Mouse (Mus musculus) urinary bladder, postnatal 36 days (tissue): Measurements from ENCODE around the gene Mtor.

Experiments used
- DNase-seq, 2 experiments: peaks; one replicate each; pipeline ENCODE4 v3.0.0; 2022; ENCODE audit warnings: low spot score in 2 of 2, mixed read lengths in 1 of 2

Mtor gene

DNA sequence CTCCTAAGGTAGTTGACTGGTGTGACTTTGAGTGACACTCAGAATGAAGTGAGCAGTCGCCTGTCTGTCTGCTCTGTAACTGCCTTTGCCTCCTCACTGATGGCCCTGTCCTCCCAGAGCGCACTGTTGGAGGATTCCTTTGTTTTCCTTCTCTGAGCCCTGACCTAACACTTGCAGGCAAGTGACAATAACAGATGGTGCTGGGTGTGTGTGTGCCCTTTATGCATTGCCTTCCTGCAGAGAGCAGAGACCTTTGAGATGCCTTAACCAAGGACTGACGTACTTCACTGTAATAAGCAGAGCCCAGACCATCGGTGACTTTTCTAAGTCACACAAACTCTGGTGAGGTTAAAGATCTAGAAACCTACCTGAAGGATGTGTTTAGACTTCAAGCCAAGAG is 82.9 kb downstream of the Mtor start:
- no peak for DNase-seq

GRCm38 (mm10) chr4:148532516-148532915 is 84.1 kb downstream of the Mtor start:
- DNase-seq: no peak

DNA sequence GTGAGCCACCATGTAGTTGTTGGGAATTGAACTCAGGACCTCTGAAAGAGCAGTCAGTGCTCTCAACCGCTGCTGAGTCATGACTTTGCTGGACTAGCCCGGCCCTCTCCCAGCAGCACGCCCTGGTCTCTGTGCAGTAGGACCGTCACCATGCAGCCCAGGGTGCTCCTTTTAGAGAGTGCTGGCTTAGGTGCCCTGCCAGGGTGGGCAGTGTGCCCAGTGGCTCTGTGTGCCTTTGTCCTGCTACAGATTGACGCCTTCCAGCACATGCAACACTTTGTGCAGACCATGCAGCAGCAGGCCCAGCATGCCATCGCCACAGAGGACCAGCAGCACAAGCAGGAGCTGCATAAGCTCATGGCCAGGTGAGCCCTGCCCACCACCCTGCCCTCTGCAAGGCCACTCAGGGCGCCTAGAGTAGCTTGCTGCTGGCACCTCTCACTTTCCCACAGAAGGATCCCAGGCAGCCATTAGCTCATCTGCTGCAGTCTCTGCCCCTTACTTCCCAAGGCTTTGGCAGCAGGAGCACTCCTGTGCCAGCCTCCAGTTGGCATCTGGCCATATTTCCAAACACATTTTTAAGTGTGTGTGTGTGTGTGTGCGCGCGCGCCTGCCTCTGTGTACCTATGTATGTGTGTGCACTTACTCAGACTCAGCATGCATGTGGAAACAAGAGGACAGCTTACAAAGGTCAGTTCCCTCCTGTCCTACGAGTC is 85.4 kb downstream of the Mtor start:
- peak in 1 of 2 experiments; percentile 50 for DNase-seq

GRCm38 (mm10) chr4:148535876-148536275 is 87.5 kb downstream of the Mtor start:
- DNase-seq: no peak

DNA sequence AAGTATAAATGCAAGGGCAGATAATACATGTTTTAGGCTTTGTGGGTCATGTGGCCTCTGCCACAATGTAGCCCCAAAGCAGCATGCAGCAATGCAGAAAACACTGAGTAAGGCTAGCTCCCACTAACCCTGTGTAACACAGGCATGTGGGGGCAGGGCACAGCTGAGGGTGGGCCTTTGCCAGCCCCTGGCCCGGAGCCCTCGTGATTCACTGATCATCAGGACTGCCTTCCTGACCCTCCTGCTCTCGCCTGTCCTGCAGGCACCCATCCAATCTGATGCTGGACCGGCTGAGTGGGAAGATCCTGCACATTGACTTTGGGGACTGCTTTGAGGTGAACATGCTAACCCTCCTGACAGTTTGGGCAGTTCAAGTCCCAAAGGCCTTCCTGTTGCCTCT is 100.7 kb downstream of the Mtor start:
- DNase-seq: no peak

GRCm38 (mm10) chr4:148557766-148558165 is 109.4 kb downstream of the Mtor start:
- no peak for DNase-seq

DNA sequence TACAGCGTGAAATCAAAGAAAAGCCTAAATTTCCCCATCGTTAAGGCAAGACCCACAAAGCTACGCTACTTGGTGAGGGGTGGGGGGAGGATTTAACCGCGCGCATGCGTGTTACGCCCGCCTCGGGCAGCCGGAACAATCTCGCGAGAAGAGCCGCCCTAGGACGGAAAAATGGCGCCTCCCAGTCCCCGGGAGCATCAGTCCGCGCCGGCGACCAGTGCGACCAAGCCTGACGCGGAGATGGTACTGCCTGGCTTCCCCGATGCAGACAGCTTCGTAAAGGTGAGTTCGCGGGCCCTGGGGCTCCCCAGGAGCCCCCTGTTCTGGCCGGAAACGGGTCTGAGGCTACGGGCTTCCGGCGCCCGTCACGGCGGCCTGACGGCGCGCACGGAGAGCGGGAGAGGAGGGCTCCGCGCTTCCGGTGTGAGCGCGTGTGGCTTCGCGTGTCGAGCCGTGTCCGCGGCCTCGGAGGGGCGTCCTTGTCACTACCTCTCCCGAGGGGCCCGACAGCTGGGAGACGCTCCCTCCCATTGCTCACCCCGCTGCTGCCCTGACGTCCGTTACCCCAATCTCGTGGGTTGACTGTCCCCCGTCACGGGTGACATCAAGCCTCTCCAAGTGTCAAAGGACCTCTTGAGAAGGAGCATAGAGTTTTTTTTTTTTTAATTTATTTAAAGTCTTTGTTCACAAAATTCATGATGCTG is 110.0 kb downstream of the Mtor start, which contains the start of gene Exosc10:
TSS of gene Exosc10 (plus strand) at position 133 of the 704 bp plus-strand sequence.
- peak; percentile 80 to 85 for DNase-seq

GRCm38 (mm10) chr4:148562676-148563075 is 114.3 kb downstream of the Mtor start:
- DNase-seq: no peak

- peak; percentile 46 to 65 for DNase-seq
Observed at GRCm38 (mm10) chr4:148563595-148563994, 115.2 kb downstream of the Mtor start.

DNA sequence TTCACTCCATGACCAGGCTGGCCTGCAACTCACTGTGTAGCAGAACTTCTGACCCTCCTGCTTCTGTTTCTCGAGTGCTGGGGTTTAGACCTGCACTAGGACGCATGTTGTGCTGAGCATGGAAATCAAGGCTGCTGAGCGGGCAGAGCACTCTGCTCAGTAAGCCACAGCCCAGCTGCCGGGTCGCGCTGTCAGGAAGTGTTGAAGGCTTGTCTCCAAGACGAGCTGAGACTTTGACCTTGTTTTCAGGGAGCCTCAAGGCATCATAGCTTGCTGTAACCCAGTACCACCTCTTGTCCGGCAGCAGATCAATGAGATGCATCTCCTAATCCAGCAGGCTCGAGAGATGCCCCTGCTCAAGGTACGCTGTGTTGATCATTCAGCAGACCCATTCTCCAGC is 121.7 kb downstream of the Mtor start:
- DNase-seq: no peak

GRCm38 (mm10) chr4:148570693-148571295 is 122.4 kb downstream of the Mtor start:
- peak in 1 of 2 experiments; percentile 44 for DNase-seq

GRCm38 (mm10) chr4:148573222-148573621 is 124.8 kb downstream of the Mtor start:
- peak in 1 of 2 experiments; percentile 57 for DNase-seq

DNA sequence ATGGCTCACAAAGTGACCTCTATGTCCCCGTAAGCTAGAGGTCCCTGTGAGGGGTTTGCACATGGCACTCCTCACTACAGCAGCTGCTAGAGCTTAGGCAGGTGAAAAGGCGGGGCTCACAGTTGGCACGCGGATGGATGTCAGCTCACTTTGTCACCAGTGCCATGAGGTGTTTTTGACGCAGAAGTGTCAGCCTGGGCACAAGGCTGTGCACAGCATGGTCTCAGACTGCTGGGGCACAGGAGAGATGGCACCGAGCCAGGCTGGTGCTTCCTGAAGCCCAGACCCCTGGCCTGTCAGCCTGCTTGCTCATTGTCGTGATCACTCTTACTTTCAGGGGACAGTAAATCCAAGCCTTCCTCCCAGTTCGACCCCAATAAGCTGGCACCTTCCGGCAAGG is 132.4 kb downstream of the Mtor start:
- no peak for DNase-seq

DNA sequence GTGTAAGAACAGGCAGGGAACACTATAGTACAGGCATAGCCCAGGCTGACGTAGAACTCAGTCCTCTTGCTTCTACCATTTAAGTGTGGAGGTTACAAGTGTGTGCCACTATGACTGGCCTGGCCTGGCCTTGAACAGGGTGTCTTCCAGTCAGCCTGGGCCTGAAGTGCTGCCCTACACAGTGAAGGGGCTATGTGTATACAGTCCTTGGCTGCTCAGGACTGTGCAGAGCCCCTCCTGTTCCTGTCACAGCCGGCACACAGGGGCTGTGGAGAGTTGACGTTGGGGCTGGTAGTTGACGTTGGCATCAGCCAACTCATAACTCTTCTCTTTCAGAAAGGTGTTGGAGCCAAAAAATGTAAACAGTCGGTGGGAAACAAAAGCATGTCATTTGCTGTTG is 133.0 kb downstream of the Mtor start:
- no peak for DNase-seq

- no peak for DNase-seq
Observed at GRCm38 (mm10) chr4:148583257-148583656, 134.8 kb downstream of the Mtor start.

GRCm38 (mm10) chr4:148586648-148587047 is 138.2 kb downstream of the Mtor start:
- no peak for DNase-seq

DNA sequence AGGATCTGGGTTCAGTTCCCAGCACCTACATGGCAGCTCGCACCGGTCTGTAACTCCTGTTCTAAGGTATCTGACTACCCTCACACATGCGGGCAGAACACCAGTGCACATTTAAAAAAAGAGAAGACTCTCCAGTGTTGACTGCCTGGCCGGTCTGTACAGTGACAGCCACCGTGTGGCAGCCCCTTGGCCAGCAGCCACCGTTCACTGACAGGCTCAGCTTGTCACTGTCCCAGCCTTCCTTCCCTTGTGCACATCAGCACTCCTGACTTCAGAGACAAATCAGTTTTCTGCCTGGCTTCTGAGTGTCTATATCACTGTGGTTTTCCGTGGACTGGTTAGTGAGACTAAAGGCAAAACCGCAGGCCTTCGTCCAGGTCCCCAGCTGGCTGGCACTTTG is 140.4 kb downstream of the Mtor start:
- no peak for DNase-seq

DNA sequence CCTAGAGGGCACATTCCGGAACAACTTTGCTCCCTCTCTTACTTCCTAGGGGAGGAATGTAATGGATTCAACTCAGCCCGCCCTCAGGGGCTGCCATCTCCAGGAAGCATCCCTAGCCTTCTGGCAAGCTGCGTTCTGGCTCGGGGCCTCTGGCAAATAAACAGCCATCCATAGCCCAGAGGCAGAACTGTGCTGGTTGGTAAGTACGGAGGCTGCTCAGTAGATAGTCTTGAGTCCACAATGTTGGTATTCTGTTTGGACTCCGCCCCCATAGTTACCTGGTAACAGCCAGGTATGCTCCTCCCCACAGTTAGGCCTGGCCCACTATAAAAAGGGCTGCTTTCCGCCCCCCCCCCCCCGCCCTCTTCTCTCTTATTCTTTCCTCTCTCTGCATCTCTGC is 141.2 kb downstream of the Mtor start:
- peak in 1 of 2 experiments; percentile 31 for DNase-seq

GRCm38 (mm10) chr4:148590421-148591170 is 142.2 kb downstream of the Mtor start:
- no peak for DNase-seq

DNA sequence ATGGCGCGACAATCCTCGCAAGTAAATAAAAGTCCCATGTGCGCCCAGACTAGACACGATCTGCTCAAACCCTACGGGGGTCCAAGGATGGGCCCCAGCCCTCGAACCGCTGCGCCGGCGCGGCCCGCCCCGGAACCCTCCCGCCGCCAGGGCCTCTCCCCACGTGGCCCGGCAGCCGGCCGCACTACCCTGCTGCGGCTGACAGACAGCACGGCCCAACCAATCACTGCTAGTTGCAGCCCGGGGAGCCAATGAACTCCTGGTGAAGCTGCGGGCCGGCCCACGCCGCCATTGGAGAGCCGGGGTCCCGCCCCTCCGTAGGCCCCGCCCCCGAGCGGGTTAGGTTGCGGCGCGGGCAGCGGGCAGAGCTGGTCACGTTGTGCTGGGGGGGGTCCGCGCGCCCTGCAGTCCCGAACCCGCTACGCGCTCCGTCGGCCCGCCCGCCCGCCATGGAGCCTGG is 142.8 kb downstream of the Mtor start, which contains the start of gene Srm:
TSS of gene Srm (plus strand) at position 333 of the 460 bp plus-strand sequence.
- peak; percentile 95 to 98 for DNase-seq

- no peak for DNase-seq
Observed at GRCm38 (mm10) chr4:148591637-148592380, 143.4 kb downstream of the Mtor start.
